Mouse (Mus musculus) kidney, adult 2 months (tissue): ENCODE measurements at regions not wholly inside any gene's neighbourhood (a gene's known extent, or its start where the extent isn't known, plus 50 kb on each side); places are given as distances from the start of the nearest gene placed in this dataset.

Experiments
- CTCF ChIP-seq: fragments of 200-500 bp; conservative IDR thresholded peaks from 2 replicates; pipeline ENCODE4 v1.5.1; 2011; ENCODE audit warnings: low read depth, mild to moderate bottlenecking, control low read depth, low read length, moderate library complexity, mixed read lengths; ENCODE audit not compliant: insufficient read depth, insufficient read length
- POLR2A ChIP-seq: fragments of 200-500 bp; IDR thresholded peaks from one replicate; pipeline ENCODE4 v1.6.1; 2011; ENCODE audit warnings: low read depth, low read length, control low read depth

GRCm38 (mm10) chr11:22607645-22608044, 95.8 kb downstream of the Tmem17 start:
- TF ChIP-seq CTCF (no peak), POLR2A (no peak)
